Mouse (Mus musculus): ENCODE measurements at regions not wholly inside any gene's neighbourhood (a gene's known extent, or its start where the extent isn't known, plus 50 kb on each side); places are given as distances from the start of the nearest gene placed in this dataset.

DNA sequence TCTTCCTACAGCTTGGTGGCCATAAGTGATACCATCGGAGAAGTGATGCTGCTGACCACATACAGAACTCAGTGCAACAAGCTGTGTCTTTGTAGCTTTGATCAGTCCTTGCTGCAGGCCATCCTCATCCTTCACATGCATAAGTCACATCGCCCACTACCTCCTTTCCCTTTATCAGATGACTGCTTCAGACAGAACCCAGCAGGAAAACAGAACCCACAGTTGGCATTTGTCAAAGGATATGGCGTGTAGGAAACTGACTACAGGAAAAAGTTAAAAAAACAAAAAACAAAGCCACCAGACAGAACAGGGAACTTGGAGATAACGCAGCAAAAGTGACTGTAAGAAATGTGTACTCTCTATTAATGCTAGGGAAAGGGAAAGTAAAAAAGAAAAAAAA lies 136.1 kb upstream of the Mocs2 start:
- TF ChIP-seq POLR2A (IDR thresholded peaks at IDR 0.05; ENCODE audit: control insufficient read depth, extremely low read depth, insufficient read depth, low read length, poor library complexity) (no peak), CTCF (IDR thresholded peaks at IDR 0.05; ENCODE audit: borderline replicate concordance, control insufficient read depth, extremely low read depth, insufficient read depth, low read length, poor library complexity) (no peak)

All from thymus, adult 2 months (tissue).